ENCODE assay signal across 19 mouse cellular contexts in the genomic region with DNA sequence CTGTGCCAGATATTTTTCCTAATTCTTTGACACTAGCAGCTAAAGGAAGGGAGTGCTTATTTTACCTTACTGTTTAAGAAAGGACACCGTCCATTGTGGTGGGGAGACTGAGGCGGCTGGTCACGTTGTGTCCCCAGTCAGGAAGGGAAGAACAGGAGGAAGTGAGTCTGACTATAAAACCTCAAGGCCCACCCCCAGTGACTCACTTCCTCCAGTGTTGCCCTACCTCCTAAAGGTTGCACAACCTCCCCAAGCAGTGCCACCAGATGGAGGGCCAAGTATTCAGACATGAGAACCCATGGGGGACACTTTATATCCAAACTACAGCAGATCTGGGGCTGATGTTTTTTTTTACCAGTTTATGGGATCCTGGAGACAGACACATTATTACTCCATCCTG.
"Had no signal": no experiment of that assay in that cellular context is flagged by ENCODE, and none has a peak within 500 bp of the region (broad histone marks: within the 10 kb centered on the region; RNA-seq: fewer than 3 reads in every experiment).

No protein-coding gene starts in this region.

- DNase-seq: kidney, adult 2 months; kidney, postnatal 25 days; layer of hippocampus, adult 9-11 months; left cerebral cortex, postnatal 4 days; liver, postnatal 0 days; lung, embryonic 14.5 days; right cerebral cortex, adult 18-20 months; right cerebral cortex, postnatal 14 days; right cerebral cortex, postnatal 4 days; thymus, adult 2 months; thymus, postnatal 14 days; thymus, postnatal 4 days had no signal

- H3K27me3 ChIP-seq: limb, embryonic 12.5 days; limb, embryonic 15.5 days; midbrain, embryonic 12.5 days; midbrain, embryonic 15.5 days had no signal

- H3K4me3 ChIP-seq: layer of hippocampus, adult 2 months; left cerebral cortex, adult 2 months; limb, embryonic 12.5 days; limb, embryonic 15.5 days; midbrain, embryonic 12.5 days; midbrain, embryonic 15.5 days had no signal

- H3K36me3 ChIP-seq: limb, embryonic 12.5 days; limb, embryonic 15.5 days; midbrain, embryonic 12.5 days; midbrain, embryonic 15.5 days had no signal

- ATAC-seq: liver, postnatal 0 days; lung, postnatal 0 days; midbrain, embryonic 15.5 days had no signal
